Mouse (Mus musculus) ES-E14 (cell line): Measurements from ENCODE around the gene Ccdc30.

Experiments
- HCFC1 ChIP-seq: IDR thresholded peaks from 2 replicates; pipeline ENCODE4 v1.6.1; 2012; ENCODE audit warnings: low read length, inconsistent platforms, borderline replicate concordance; ENCODE audit not compliant: insufficient read depth
- MAFK ChIP-seq: IDR thresholded peaks from 2 replicates; pipeline ENCODE4 v1.6.1; 2014; ENCODE audit warnings: mild to moderate bottlenecking, low read depth, low read length, inconsistent platforms; ENCODE audit not compliant: insufficient read depth
- ZC3H11A ChIP-seq: IDR thresholded peaks from 2 replicates; pipeline ENCODE4 v1.6.1; 2012; ENCODE audit warnings: low read depth, mild to moderate bottlenecking, inconsistent platforms, low read length, borderline replicate concordance

DNA sequence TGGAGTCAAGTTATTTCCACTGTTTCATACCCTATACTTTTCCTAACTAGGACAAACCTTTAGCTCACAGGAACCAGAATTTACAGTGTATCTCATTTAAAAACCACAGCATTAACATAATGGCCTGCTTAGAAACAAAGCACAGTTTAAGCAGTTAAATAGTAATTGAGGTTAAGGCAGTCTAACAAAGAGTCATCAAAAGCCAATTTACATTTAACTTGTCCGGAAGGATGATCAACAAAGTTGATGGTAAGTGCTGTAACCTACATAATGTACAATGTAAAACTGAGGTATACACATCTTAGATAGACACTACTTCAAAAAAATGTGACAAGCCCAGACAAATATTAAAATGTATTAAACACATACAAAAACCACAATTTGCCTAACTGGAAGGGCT lies 123.4 kb downstream of the Ccdc30 start:
- no peak for TF ChIP-seq MAFK
- TF ChIP-seq ZC3H11A: no peak
- TF ChIP-seq HCFC1: no peak
